Mouse (Mus musculus): ENCODE data around the gene Kif2a. TPM values are rescaled to one million over a fixed set of nuclear protein-coding genes. Genes with fewer than 3 reads are reported as not detected.
A peak's percentile ranks its signal among the peaks of the same experiment; 100 is the strongest.
"Not testable (repeated sequence)": the region's sequence is repeated elsewhere in the genome, so short reads cannot be mapped to it uniquely, and the experiment has no call there.

Gene Kif2a
- total RNA-seq, 2 experiments from 2014 or later: 101 to 118 TPM

DNA sequence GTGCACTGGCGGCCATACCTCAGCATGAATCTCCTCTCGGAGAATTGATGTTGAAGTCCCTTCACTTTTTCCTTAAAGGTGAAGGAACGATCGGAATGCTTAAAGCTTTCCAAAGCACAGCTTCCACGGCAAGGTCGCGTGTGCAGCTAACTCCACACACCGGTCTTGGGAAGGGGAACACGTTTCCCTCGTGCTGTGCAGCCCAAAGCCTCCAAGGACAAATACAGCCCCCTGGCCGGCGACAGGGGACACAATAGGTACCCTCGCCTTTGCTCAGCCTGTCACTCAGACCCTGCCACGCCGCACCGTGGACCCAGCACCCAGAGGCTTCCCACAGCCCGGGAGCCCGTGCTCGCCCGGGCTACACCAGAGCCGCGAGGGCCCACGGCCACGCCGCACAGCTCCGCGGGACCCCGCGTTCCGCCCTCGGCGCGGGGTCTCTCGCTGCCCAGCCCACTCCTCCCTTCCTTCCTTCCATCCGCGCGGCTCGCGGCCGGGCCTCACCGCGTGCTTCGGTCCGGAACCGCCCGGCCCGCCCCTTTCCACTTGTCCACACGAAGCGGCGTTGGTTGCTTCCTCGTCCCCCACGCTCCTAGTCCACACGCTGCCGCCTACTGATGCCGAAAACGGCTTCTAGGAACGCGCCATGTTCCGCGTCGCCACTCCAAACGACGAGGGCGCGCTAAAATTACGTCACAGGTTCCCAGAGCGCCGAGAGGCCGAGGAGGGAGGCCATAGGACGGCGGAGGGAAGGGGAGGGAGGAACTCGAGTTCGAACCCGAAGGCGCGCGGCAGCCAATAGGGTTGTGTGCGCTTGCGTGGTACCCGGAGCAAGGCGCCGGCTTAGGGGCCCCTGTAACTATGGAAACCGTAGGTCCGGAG, 85.4 kb downstream of the Kif2a start, which contains the start of gene Ipo11:
TSS of gene Ipo11 (minus strand) at position 703 of the 882 bp plus-strand sequence.
- DNase-seq (ENCODE audit: low spot score in 2 of 2): peak; percentile 89 to 95

DNA sequence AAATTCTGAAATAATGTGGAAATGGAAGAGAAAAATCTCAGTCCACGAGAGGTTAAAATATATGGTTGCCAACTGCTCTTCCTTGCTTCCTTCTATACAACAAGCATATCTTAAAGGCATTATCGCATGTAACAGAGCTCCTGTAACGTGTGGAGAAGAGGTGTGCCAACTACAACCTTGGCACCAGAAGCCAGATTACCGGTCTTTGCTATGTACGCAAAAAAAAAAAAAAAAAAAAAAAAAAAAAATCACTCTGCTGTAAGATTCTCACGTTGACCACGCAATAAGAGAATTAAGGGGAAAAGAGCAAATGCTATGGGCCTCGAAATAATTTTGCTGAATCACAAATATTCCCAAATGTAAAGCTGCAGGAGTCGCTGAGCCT, 86.1 kb downstream of the Kif2a start:
- DNase-seq (ENCODE audit: low spot score in 2 of 2): no peak

DNA sequence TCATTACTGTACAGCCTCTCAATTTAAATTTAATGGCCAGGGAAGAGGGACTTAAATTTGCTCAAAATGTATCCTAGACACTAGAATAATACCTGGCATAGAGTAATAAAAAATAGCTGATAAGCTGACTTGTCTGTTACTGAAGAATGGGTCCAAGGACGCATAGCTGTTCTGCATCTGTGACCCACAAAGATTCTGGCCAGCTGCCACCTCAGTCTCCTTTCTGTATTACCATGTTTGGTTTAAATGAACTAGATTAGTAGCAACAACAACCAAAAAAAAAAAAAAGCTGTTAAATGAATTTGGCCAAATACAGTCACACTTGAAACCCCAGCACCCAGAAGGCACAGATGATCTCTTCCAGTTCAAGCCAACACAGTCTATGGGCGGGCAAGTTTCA, 92.7 kb downstream of the Kif2a start:
- no peak for DNase-seq (ENCODE audit: low spot score in 2 of 2)

DNA sequence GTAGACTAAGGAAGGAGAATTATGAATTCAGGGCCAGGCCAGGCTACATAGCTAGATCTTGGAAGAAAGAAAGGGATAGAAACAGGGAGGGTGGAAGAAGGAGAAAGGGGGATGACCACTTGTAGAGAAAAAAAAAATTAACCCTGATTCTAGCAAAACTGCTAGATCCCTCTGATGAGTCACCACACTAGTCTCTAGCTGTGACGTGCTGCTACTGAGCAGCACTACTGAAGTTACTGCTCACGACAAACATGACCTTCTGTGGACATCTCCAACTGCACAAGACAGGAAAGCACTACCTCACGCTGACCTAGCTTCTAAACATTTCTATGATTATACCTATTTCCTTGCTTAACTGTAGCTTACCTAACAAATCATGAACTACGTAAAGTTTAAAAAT, 93.6 kb downstream of the Kif2a start:
- no peak for DNase-seq (ENCODE audit: low spot score in 2 of 2)

DNA sequence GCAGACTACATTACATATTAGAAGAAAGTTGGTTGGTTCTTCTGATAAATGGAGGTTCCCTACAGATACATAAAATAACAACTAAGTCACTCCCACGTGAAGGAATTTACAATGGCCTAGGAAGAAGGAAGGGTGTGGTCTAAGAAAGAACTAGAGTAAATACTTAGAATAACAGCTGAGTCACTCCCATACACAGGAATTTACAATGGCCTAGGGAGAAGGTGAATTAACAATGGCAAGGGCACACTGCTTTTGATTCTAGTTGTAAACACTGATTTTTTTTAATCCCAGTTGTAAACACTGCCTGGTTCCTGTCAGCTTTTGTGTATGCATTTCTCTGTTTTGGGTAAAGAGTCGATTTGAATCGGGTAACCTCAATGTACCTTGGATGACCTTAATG, 96.0 kb downstream of the Kif2a start:
- DNase-seq (ENCODE audit: low spot score in 2 of 2): not testable (repeated sequence)

DNA sequence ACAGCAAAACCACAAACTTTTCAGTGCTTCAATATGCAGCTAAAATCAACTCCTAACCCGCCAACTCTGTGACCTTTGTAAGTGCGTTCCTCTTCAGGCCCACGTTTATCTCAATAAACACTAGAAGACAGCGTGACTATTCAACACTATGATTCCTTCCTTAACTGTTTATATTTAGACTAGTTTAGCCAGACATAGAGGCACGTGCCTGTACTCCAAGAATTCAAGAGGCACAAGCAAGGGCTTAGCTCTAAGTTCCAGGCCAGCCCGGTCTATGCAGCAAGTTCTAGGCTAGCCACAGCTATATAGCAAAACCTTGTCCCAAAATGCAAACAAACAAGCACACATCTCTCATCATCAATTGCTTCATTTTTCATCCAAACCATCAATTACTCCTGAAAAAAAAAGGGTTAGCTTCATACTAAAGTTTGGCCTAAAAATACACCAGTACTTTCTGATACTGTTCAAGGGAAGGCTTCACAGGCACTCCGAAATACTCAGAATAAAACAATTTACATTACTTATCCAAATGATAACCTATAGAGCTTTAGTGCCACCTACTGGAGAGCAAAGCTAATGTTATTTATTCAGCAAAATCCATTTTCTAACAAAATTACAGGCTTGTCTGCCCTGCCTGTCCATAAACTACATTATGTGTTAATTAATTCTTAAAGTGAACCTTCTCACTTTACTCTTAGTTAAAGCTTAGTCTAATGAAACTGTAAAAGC, 103.4 kb downstream of the Kif2a start:
- peak in 1 of 2 experiments; percentile 65 for DNase-seq (ENCODE audit: low spot score in 2 of 2)

DNA sequence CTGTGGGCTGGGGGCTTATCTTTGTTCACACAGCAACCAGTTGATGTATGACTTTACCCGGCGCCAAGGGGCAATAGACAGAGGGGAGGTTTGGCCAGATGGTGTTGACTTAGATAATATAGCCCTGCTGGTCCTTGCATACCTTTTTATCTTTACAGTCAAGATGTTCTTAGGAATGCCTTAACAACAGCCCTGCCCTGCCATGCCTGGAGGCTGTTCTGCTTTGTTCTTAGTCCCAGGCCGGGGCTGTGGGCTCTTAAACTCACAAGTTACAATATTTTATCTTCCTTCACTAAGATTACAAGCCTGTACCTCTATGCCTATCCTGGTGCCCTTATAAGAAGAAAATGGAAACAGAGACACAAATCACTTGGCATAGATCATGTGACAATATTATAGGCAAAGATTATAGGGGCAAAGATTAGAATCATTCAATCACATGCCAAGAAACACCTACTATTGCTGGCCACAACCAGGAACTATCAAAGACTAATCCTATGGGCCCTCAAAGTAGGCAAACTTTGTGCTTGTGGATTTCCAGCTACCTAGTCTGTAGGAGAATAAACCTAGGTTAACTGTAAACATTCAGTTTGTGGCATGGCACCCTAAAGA, 108.7 kb downstream of the Kif2a start:
- DNase-seq (ENCODE audit: low spot score in 2 of 2): no peak

DNA sequence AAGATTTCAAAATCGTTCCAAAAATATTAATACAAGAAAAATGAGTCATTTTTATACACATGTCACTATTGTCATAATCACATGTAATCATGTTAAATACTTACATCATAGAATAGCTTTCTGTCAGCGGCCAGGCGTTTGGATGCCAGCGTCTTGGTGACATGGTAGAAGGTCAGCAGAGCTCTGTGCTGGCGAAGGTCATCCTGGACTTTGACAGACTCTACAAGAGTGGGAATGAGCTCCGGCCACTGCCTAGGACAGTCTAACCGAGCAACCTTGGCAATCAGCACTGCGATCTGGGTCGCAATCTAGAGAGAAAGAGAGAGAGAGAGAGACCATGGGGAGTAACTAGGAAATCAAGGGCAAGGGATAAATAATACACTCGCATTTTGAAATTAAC, 111.8 kb downstream of the Kif2a start:
- no peak for DNase-seq (ENCODE audit: low spot score in 2 of 2)

Other genes starting within 250 kb of the Kif2a start
- 10 to 100 TPM; 59.9 to 61.5 TPM for gene Ipo11, start 85.2 kb downstream of the Kif2a start, total RNA-seq (2021)
- gene Dimt1, start 75.0 kb downstream of the Kif2a start, total RNA-seq (2021): 10 to 100 TPM; 20.9 to 21.6 TPM

All from layer of hippocampus, adult 18-20 months (tissue).